Mouse (Mus musculus): ENCODE results near the gene Abcc9. TPM values are rescaled to one million over a fixed set of nuclear protein-coding genes. Genes with fewer than 3 reads are reported as not detected.
A peak's percentile ranks its signal among the peaks of the same experiment; 100 is the strongest.

Gene Abcc9
- polyA plus RNA-seq, 1 experiment from 2014 or later, result 16.7 TPM

DNA sequence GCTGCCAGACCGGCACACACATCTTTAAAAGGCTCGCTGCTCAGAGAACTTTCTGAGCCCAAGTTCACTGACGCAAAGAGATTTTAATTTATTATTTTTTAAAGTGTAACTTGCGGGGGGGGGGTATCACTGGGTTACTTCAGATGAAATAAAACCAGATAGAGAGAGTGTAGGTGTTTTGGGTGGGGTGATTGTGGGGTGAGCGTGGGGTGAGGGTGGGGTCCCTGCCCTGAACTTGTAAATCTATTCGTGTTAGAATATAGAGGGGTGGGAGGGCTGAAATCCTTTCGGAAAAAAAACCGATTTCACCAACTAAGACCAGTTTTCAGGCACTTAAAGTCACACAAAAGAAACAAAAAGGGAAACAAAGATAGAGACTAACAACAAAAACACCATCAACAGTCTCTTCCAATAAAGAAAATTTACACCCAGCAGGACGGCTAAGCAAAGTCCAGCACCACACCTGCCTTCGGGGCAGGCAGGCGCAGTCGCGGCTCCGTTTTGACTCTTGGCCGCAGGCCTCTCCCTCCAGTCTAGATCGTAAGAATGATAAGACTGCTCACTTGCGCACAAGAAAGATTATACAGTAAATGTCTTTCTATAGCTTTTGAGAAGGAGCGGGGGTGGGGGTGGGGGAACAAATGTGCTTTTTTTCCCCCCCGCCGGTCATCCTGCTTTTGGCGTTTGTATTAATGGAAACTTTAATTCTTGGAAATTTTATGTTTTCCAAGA lies 130.3 kb downstream of the Abcc9 start:
- Histone ChIP-seq H3K9me3 (replicated peaks; ENCODE audit: control insufficient read depth, low read length) (no peaks in the 10 kb centered on the region), H3K4me2 (ENCODE audit: low read depth, low read length) (peak overlapping the region; percentile 95), H3K4me1 (ENCODE audit: control insufficient read depth, insufficient read depth, low read length) (peaks cover 26% of the 10 kb centered on the region), H3K27me3 (ENCODE audit: control insufficient read depth, insufficient read depth, low read length) (peaks cover 11% of the 10 kb centered on the region), H3K36me3 (ENCODE audit: control insufficient read depth, insufficient read depth) (no peaks in the 10 kb centered on the region), H3K9ac (ENCODE audit: low read length) (peak overlapping the region; percentile 74), H3K27ac (ENCODE audit: low read length) (no peak overlapping the region), H3K4me3 (ENCODE audit: low read length) (peak overlapping the region; percentile 68)
- ATAC-seq (replicated peaks; ENCODE audit: extremely low read depth, insufficient read depth, low FRiP score), result no peak
- WGBS, result 7% methylated on average over 21 of the region's 21 CpGs

DNA sequence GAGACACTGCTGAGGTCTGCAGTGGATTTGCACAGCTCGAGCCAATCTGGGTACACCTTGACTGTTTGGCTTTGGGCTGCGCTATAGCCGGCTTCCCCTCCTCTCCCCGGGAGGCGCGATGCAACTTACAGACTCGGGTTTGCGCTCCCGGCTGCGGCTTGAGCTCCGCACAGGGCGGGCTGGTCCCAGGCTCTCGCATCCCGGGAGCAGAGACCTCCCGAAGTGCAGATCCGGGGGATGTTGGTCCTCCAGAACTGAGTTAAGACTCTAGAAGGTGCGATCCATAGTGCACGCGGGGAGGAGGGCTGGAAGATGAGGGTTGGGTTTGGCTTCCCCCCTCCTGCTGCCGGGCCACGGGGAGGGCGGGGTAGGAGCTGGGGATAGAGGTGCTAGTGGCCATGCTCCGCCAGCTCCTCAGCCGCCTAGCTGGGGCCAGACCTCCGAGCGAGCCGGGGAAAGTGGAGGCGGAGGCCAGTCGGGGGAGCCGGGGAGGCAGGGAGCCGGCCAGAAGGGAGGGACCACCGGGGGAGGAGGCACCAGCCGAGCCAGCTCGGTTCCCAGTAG lies 131.0 kb downstream of the Abcc9 start, which contains the start of gene Kcnj8:
TSS of gene Kcnj8 (minus strand) at position 560 of the 564 bp plus-strand sequence.
- 2% methylated on average over 33 of the region's 34 CpGs for WGBS
- peak; percentile 90 for ATAC-seq (replicated peaks; ENCODE audit: extremely low read depth, insufficient read depth, low FRiP score)
- H3K4me1 ChIP-seq (ENCODE audit: control insufficient read depth, insufficient read depth, low read length), result peaks cover 26% of the 10 kb centered on the region
- H3K27me3 ChIP-seq (ENCODE audit: control insufficient read depth, insufficient read depth, low read length), result peaks cover 11% of the 10 kb centered on the region
- peak within 1 kb of the TSS; percentile 74 for H3K9ac ChIP-seq (ENCODE audit: low read length)
- H3K4me3 ChIP-seq (ENCODE audit: low read length), result peak within 1 kb of the TSS; percentile 68
- H3K9me3 ChIP-seq (replicated peaks; ENCODE audit: control insufficient read depth, low read length), result no peaks in the 10 kb centered on the region
- no peaks in the 10 kb centered on the region for H3K36me3 ChIP-seq (ENCODE audit: control insufficient read depth, insufficient read depth)
- peak within 1 kb of the TSS; percentile 62 for H3K27ac ChIP-seq (ENCODE audit: low read length)
- peak within 1 kb of the TSS; percentile 95 for H3K4me2 ChIP-seq (ENCODE audit: low read depth, low read length)

DNA sequence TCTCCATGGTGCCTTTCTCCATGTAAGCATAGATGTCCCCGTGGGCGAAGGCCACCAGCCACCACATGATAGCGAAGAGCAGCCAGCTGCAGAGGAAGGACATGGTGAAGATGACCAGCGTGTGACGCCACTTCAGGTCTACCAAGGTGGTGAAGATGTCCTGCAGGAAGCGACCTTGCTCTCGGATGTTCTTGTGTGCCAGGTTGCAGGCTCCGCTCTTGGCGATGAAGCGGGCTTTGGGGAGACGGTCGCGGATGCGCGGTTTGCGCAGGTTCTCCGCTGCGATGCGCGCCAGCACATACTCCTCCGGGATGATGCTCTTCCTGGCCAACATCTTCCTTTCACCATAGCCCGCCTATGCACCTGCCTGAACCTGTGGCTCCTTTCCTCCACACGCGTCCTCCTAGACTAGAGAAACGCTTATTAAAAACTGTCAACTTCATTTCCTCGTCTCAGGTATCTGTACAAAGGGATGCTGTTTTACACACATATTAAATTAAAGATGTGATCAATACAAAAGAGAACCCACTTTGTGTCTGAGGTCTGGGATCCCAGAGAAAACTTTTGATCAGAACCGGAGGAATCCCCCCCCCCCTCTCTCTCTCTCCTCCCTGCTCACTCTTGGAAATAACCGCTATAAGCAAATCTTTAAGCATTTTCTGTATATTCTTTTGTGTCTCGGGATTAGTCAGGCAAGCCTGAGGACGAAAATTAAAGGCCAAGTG lies 131.9 kb downstream of the Abcc9 start:
- 13% methylated on average over 30 of the region's 30 CpGs for WGBS
- peak overlapping the region; percentile 95 for H3K4me2 ChIP-seq (ENCODE audit: low read depth, low read length)
- ATAC-seq (replicated peaks; ENCODE audit: extremely low read depth, insufficient read depth, low FRiP score), result no peak

DNA sequence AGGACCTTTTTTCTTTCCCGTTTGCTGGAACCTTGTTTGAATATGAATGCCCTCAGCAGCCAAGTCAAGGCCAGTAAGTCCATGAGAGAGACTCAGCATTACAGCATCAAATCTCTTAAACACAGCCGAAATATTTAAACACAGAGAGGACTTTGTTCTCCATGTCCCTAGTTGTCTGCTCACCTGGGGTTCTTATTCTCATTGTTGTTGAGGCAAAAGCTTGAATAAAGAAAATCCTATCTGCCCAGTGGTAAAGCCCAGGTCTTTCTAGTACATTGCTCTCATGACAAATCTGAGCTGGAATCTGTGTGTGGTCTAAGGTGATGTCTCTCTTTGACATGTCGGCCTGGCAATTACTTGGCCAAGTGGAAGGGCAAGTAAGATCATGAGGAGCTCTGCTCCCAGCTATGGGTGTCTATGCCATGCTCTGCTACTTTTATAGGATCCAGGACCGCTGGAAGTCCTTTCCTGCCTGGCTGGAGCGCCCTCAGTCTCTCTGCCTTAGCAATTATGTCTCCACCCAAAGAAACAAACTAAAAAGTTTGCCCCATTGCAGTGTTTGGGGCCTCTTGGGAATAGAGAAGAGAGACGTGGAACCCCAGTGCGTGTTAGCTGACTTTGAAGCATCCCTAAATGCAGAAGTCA lies 133.3 kb downstream of the Abcc9 start:
- 63% methylated on average over 7 of the region's 7 CpGs for WGBS
- H3K9ac ChIP-seq (ENCODE audit: low read length), result no peak overlapping the region
- H3K27me3 ChIP-seq (ENCODE audit: control insufficient read depth, insufficient read depth, low read length), result peaks cover 11% of the 10 kb centered on the region

More for the DNA sequence above, 131.9 kb downstream of the Abcc9 start:
- no peak overlapping the region for H3K27ac ChIP-seq (ENCODE audit: low read length)
- H3K36me3 ChIP-seq (ENCODE audit: control insufficient read depth, insufficient read depth), result 0 out of 2 replicates have a peak, but pooled peaks cover 2% of the 10 kb centered on the region
- no peaks in the 10 kb centered on the region for H3K9me3 ChIP-seq (replicated peaks; ENCODE audit: control insufficient read depth, low read length)
- peak overlapping the region; percentile 68 for H3K4me3 ChIP-seq (ENCODE audit: low read length)
- peaks cover 26% of the 10 kb centered on the region for H3K4me1 ChIP-seq (ENCODE audit: control insufficient read depth, insufficient read depth, low read length)
- no peak overlapping the region for H3K9ac ChIP-seq (ENCODE audit: low read length)
- H3K27me3 ChIP-seq (ENCODE audit: control insufficient read depth, insufficient read depth, low read length), result peaks cover 11% of the 10 kb centered on the region

DNA sequence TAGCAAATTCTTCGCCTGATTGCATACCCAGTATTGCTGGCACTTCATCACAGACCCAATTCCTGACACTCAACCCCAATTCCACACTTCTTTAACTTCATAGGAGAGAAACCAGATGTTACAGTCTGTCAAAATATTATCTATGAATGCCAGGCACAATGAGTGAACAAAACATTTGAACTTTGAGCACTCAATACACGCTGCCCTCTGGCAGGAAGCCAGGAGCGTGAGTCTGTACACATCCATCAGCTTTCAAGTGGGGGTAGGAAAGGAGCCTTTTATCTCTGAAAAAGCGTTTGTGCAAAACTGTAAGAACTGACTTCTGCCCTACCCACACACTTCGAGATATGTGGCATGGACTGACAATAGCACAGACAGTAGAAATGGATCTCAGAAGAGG lies 134.7 kb downstream of the Abcc9 start:
- 5% methylated on average over 5 of the region's 5 CpGs for WGBS
- peak overlapping the region; percentile 56 for H3K27ac ChIP-seq (ENCODE audit: low read length)
- H3K4me3 ChIP-seq (ENCODE audit: low read length), result no peak overlapping the region
- H3K9me3 ChIP-seq (replicated peaks; ENCODE audit: control insufficient read depth, low read length), result no peaks in the 10 kb centered on the region
- H3K27me3 ChIP-seq (ENCODE audit: control insufficient read depth, insufficient read depth, low read length), result peaks cover 8% of the 10 kb centered on the region
- ATAC-seq (replicated peaks; ENCODE audit: extremely low read depth, insufficient read depth, low FRiP score), result peak; percentile 58
- H3K4me2 ChIP-seq (ENCODE audit: low read depth, low read length), result peak overlapping the region; percentile 33; the same call in 1 of the 2 replicates
- no peak overlapping the region for H3K9ac ChIP-seq (ENCODE audit: low read length)
- H3K4me1 ChIP-seq (ENCODE audit: control insufficient read depth, insufficient read depth, low read length), result peaks cover 26% of the 10 kb centered on the region
- 0 out of 2 replicates have a peak, but pooled peaks cover 2% of the 10 kb centered on the region for H3K36me3 ChIP-seq (ENCODE audit: control insufficient read depth, insufficient read depth)

More for the DNA sequence above, 133.3 kb downstream of the Abcc9 start:
- no peak for ATAC-seq (replicated peaks; ENCODE audit: extremely low read depth, insufficient read depth, low FRiP score)
- no peak overlapping the region for H3K27ac ChIP-seq (ENCODE audit: low read length)
- H3K4me3 ChIP-seq (ENCODE audit: low read length), result peak overlapping the region; percentile 6; the same call in 1 of the 2 replicates
- peaks cover 26% of the 10 kb centered on the region for H3K4me1 ChIP-seq (ENCODE audit: control insufficient read depth, insufficient read depth, low read length)
- H3K4me2 ChIP-seq (ENCODE audit: low read depth, low read length), result peak overlapping the region; percentile 28; the same call in 1 of the 2 replicates
- H3K9me3 ChIP-seq (replicated peaks; ENCODE audit: control insufficient read depth, low read length), result no peaks in the 10 kb centered on the region
- H3K36me3 ChIP-seq (ENCODE audit: control insufficient read depth, insufficient read depth), result 0 out of 2 replicates have a peak, but pooled peaks cover 2% of the 10 kb centered on the region

DNA sequence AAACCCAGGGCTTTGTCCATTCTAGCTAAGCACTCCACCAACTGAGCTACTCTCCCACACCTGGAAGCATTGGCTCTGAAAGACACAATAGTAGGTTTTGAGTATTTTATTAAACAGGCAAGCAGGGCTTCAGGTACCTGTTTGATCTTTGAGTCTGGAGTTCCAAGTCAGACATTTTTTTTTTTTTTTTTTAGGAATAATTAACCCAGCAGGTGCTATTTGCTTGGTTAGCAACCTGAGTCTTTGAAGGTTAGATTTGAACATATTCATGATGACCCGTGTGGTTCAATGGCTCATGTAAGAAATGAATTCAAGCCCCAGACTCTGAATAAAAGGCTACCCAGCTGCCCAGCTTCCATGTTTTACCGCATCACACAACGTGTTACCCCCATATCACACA lies 137.4 kb downstream of the Abcc9 start:
- no peak for ATAC-seq (replicated peaks; ENCODE audit: extremely low read depth, insufficient read depth, low FRiP score)
- Histone ChIP-seq H3K27me3 (ENCODE audit: control insufficient read depth, insufficient read depth, low read length) (peaks cover 2% of the 10 kb centered on the region), H3K4me3 (ENCODE audit: low read length) (no peak overlapping the region), H3K4me1 (ENCODE audit: control insufficient read depth, insufficient read depth, low read length) (peaks cover 17% of the 10 kb centered on the region), H3K9ac (ENCODE audit: low read length) (no peak overlapping the region), H3K4me2 (ENCODE audit: low read depth, low read length) (no peak overlapping the region), H3K9me3 (replicated peaks; ENCODE audit: control insufficient read depth, low read length) (no peaks in the 10 kb centered on the region), H3K27ac (ENCODE audit: low read length) (no peak overlapping the region), H3K36me3 (ENCODE audit: control insufficient read depth, insufficient read depth) (0 out of 2 replicates have a peak, but pooled peaks cover 2% of the 10 kb centered on the region)
- WGBS, result 93% methylated on average over 3 of the region's 3 CpGs

DNA sequence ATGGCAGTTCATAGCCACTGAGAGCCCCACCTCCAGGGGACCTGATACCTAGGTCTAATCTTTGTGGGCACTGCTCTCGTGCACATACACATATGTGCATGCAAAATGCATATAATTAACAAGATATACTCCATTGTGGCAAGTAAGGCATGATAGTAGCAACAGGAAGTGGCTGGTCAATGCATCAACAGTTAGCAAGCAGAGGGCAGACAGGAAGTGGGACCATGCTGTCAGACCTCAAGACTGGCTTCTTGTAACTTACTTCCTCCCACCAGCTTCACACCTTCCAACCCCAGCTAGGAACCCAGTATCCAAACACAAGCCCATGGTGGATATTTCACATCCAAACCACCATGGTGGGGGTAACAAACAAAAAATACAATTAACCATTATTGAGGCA lies 141.0 kb downstream of the Abcc9 start:
- H3K9ac ChIP-seq (ENCODE audit: low read length), result no peak overlapping the region
- no peak overlapping the region for H3K4me3 ChIP-seq (ENCODE audit: low read length)
- H3K27ac ChIP-seq (ENCODE audit: low read length), result peak overlapping the region; percentile 8; the same call in 1 of the 2 replicates
- H3K4me1 ChIP-seq (ENCODE audit: control insufficient read depth, insufficient read depth, low read length), result peaks cover 3% of the 10 kb centered on the region; the same call in 1 of the 2 replicates
- H3K4me2 ChIP-seq (ENCODE audit: low read depth, low read length), result no peak overlapping the region
- 0 out of 2 replicates have a peak, but pooled peaks cover 2% of the 10 kb centered on the region for H3K36me3 ChIP-seq (ENCODE audit: control insufficient read depth, insufficient read depth)
- ATAC-seq (replicated peaks; ENCODE audit: extremely low read depth, insufficient read depth, low FRiP score), result 0 out of 2 replicates have a peak, but pooled peaks have one; percentile 20
- H3K9me3 ChIP-seq (replicated peaks; ENCODE audit: control insufficient read depth, low read length), result no peaks in the 10 kb centered on the region
- H3K27me3 ChIP-seq (ENCODE audit: control insufficient read depth, insufficient read depth, low read length), result no peaks in the 10 kb centered on the region
- 67% methylated on average over 1 of the region's 1 CpGs for WGBS

DNA sequence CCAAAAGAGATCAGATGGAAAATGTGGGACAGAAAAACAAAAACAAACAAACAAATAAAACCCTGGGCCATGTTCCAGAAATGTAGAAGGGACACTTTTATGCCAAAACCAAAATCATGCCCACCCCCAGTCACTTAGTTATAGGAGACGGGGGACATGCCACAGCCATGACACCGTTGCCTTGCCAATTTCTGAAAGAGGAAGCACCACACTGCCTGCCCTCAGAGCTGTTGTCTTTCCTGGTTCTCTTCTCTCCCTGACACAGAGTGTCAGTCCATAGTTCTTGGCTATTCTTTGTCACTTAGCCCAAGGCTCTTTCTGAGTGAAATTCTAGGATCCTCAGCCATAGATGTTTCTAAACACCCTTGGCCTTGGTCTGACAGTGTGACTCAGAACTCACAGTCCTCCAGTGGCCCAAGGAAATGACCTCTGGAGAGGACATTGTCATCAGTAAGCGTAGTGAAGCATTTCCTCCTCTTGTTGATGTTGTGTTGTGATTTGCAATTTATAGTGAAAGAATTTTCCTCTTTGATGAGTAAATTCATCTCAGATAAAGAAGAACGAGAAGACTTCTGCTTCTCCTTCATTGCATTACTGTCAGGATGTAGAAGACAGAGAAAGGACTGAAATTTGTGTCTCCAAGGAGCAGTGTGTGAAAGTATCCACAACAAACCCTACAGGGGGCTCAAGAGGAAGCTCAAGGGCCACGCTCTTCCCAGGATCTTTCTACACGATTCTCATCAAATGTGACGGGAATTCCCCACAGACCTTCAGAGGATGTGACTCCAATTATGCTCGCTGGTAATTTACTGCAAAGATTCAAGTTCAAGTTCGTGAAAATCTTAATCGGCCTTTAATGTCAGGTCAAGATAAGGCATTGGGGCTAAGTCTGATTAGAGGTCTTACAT lies 143.1 kb downstream of the Abcc9 start:
- Histone ChIP-seq H3K27me3 (ENCODE audit: control insufficient read depth, insufficient read depth, low read length) (no peaks in the 10 kb centered on the region), H3K4me1 (ENCODE audit: control insufficient read depth, insufficient read depth, low read length) (peaks cover 3% of the 10 kb centered on the region; the same call in 1 of the 2 replicates), H3K27ac (ENCODE audit: low read length) (no peak overlapping the region), H3K9ac (ENCODE audit: low read length) (no peak overlapping the region), H3K36me3 (ENCODE audit: control insufficient read depth, insufficient read depth) (no peaks in the 10 kb centered on the region), H3K9me3 (replicated peaks; ENCODE audit: control insufficient read depth, low read length) (no peaks in the 10 kb centered on the region), H3K4me3 (ENCODE audit: low read length) (no peak overlapping the region), H3K4me2 (ENCODE audit: low read depth, low read length) (no peak overlapping the region)
- no peak for ATAC-seq (replicated peaks; ENCODE audit: extremely low read depth, insufficient read depth, low FRiP score)
- WGBS, result 71% methylated on average over 10 of the region's 10 CpGs
